Mouse (Mus musculus): ENCODE data around the gene Emilin1.
A peak's percentile ranks its signal among the peaks of the same experiment; 100 is the strongest.

Gene Emilin1

DNA sequence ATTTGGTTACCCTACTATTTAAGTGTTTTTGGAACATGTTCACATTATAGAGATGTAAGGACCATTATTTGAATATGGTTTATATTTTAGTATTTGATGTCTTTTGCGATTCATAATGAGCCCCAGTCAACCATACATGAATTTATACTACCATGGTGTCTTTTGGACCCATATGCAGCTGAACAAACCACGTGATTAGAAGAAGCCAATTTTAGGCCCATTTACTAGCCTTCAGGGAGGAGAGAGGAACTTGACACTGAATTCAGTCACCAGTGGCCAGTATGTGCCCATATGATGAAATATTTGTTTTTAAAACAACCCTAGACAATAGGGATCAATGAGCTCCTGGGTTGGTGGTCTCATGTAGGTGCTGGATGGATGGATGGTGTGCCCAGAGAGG lies 47.6 kb downstream of the Emilin1 start:
- DNase-seq (ENCODE audit: low spot score): no peak

DNA sequence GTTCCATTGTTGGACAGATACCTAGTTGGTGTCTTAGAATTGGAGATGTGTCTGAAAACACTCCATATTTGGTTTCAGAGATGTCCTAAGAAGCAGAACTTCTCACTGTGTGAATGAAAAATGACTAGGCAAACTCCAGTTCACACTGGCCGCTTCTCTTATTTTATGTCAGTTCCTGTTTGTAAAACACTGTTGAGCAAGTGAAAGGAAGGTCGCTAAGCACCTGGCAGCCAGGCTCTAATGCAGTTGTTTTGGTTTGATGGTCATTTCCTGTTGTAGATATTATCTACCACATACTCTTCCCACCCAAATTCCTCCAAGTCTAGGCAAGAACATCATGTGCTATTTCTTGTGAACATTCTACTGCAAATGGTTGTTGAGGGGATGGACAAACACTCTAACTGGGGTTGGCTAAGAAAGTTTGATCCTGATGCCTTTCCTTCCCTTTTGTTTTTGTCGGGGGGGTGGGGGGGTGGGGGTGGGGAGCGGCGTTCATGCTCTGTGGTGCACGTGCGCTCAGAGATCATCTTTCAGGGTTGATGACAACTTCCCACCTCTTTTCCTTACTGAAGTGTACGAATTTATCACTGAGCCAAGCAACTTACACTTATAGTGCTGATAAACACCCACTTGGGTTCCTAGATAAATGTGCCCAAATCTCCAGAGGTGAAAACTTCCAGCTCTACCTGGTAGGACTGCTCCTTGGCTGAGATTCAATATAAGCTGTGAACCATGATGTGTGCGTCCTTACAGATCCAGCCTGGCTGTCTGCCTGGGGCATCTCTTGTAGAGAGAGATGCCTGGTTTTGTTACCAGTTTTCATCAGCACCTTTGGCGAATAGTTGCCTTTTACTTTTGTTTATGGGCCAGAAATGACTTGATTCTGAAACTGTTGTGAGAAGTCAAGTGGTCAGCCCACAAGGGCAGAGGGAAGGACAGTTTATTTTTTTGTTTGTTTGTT lies 48.6 kb downstream of the Emilin1 start:
- peak; percentile 56 for DNase-seq (ENCODE audit: low spot score)

DNA sequence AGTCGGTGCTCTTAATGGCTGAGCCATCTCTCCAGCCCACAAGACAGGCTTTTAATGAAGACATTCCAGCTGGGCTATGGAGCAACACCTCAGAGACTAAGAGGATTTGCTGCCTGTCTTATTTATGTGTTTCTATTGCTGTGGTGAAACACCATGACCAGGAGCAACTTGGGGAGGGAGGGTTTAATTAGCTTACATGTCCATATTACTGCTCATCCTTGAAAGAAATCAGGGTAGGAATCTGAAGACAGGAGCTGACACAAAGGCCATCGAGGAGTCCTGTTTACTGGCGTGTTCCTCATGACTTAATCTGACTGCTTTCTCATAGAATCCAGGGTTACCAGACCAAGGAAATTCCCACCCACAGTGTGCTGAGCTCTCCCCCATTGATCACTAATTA lies 50.7 kb downstream of the Emilin1 start:
- no peak for DNase-seq (ENCODE audit: low spot score)

DNA sequence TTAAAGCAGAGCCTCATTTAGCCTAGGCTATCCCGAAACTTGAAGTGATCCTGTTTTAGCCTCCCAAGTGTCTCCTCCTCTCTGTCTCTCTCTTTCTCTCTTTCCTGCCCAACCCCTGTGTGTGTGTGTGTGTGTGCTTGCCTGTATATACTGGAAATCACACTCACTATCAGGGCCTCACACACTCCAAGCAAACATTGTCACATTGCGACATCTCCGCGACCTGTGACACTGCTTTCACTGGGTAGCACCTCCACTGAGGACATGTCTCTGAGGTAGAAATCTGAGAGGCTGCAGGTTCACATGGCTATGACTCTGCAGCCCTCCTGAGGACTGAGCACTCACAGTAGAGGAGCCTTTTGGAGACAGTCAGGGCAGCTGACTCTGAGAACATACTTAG lies 53.0 kb downstream of the Emilin1 start:
- no peak for DNase-seq (ENCODE audit: low spot score)

- no peak for DNase-seq (ENCODE audit: low spot score)
These were observed 55.2 kb downstream of the Emilin1 start, which contains the start of gene Tcf23 for GRCm38 (mm10) chr5:30968416-30968815. Tcf23 (plus strand) TSS chr5:30968662.

GRCm38 (mm10) chr5:30969440-30969839 lies 56.2 kb downstream of the Emilin1 start:
- DNase-seq (ENCODE audit: low spot score): no peak

Measured in T-cell, adult 2 months (primary cell).